Mouse (Mus musculus) myocyte (in vitro differentiated cells): ENCODE data around the gene Minos1.

Source experiments
- MYOD1 ChIP-seq, 3 experiments: IDR thresholded peaks; one replicate each; pipeline ENCODE4 v1.6.1; 2011; ENCODE audit warnings: control low read depth in 2 of 3, low read depth in 2 of 3, mild to moderate bottlenecking in 2 of 3, moderate library complexity in 1 of 3; ENCODE audit not compliant: insufficient read length in 2 of 3, control insufficient read depth in 1 of 3
- POLR2A ChIP-seq: IDR thresholded peaks from one replicate; pipeline ENCODE4 v1.6.1; 2011; ENCODE audit warnings: low read depth, mild to moderate bottlenecking, control low read depth, moderate library complexity; ENCODE audit not compliant: insufficient read length
- USF1 ChIP-seq: IDR thresholded peaks from one replicate; pipeline ENCODE4 v1.6.1; 2011; ENCODE audit warnings: low read depth, mild to moderate bottlenecking, control low read depth, moderate library complexity

DNA sequence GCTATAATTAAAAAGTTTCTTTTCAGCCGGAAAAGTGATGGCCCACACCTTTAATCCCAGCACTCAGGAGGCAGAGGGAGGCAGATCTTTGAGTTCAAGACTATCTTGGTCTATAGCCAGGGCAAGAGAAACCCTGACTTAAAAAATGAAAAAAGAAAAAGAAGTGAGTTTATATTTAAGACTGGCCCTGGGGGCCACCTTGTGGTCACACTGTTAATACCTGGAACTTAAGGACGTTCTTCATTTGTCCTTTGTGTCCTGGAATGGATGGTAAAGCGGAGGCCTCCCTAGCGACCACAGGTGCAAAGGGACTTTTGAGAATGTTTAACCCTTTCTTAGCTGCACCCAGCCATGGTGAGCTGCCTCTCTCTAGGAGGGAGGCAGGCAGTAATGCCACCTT, 52.2 kb downstream of the Minos1 start:
- TF ChIP-seq POLR2A (no peak), USF1 (no peak), MYOD1 (IDR thresholded peaks at IDR 0.05; ENCODE audit: control insufficient read depth in 1 of 3, insufficient read length in 2 of 3, low read depth in 2 of 3) (no peak)
